Mouse (Mus musculus) kidney, adult 2 months (tissue): ENCODE results near the gene Ccdc42. TPM values are rescaled to one million over a fixed set of nuclear protein-coding genes. Genes with fewer than 3 reads are reported as not detected.

Experiments
- DNase-seq: peaks from one replicate; pipeline ENCODE4 v3.0.0; 2021
- H3K27ac ChIP-seq: fragments of 200-500 bp; 2 replicates; pipeline ENCODE4 v1.5.1; 2012; ENCODE audit warnings: low read depth, low read length, control low read depth, inconsistent platforms; ENCODE audit not compliant: insufficient read depth
- H3K27me3 ChIP-seq: fragments of 200-500 bp; replicated peaks from 2 replicates; pipeline ENCODE4 v1.6.1; 2012; ENCODE audit warnings: mild to moderate bottlenecking, moderate library complexity, low read length, inconsistent platforms; ENCODE audit not compliant: control insufficient read depth, insufficient read depth
- H3K36me3 ChIP-seq: fragments of 200-500 bp; 2 replicates; pipeline ENCODE4 v1.6.1; 2012; ENCODE audit warnings: mild to moderate bottlenecking, moderate library complexity, low read length, inconsistent platforms; ENCODE audit not compliant: control insufficient read depth, insufficient read depth
- H3K4me1 ChIP-seq: fragments of 200-500 bp; 2 replicates; pipeline ENCODE4 v1.6.1; 2011; ENCODE audit warnings: low read length; ENCODE audit not compliant: control insufficient read depth, insufficient read depth
- H3K4me3 ChIP-seq: fragments of 200-500 bp; 2 replicates; pipeline ENCODE4 v1.5.1; 2011; ENCODE audit warnings: mild to moderate bottlenecking, low read depth, low read length, control low read depth; ENCODE audit not compliant: insufficient read depth
- CTCF ChIP-seq: fragments of 200-500 bp; conservative IDR thresholded peaks from 2 replicates; pipeline ENCODE4 v1.5.1; 2011; ENCODE audit warnings: low read depth, mild to moderate bottlenecking, control low read depth, low read length, moderate library complexity, mixed read lengths; ENCODE audit not compliant: insufficient read depth, insufficient read length
- POLR2A ChIP-seq: fragments of 200-500 bp; IDR thresholded peaks from one replicate; pipeline ENCODE4 v1.6.1; 2011; ENCODE audit warnings: low read depth, low read length, control low read depth
- WGBS: fragments of 180-500 bp; shearing (Covaris S2); methylation state at CpG from one replicate; pipeline ENCODE4 v1.1.7; 2018; 5-methylcytosine and 5-hydroxymethylcytosine counted together
- polyA plus RNA-seq: library from polyadenylated mRNA; depleted of rRNA; stranded (reverse); fragments of >200 nt; gene quantifications from 2 replicates; pipeline ENCODE4 v1.2.3, GENCODE M21; 2012; rRNA removed

Gene Ccdc42
- 0.33 TPM in 1 of 2 replicates, not detected in the other for polyA plus RNA-seq

GRCm38 (mm10) chr11:68586721-68587120 lies at the start of gene Ccdc42:
TSS of gene Ccdc42 (plus strand) at chr11:68587021.
- H3K4me1 ChIP-seq = no peaks in the 10 kb centered on the region
- no peak within 1 kb of the TSS for H3K27ac ChIP-seq
- no peaks in the 10 kb centered on the region for H3K36me3 ChIP-seq
- no peaks in the 10 kb centered on the region for H3K27me3 ChIP-seq
- H3K4me3 ChIP-seq = no peak within 1 kb of the TSS
- no peak for DNase-seq
- WGBS = 69% methylated on average over 5 of the region's 5 CpGs
- TF ChIP-seq POLR2A (no peak), CTCF (no peak)

- H3K36me3 ChIP-seq = no peaks in the 10 kb centered on the region
- TF ChIP-seq CTCF (no peak), POLR2A (no peak)
- no peak overlapping the region for H3K4me3 ChIP-seq
- no peak for DNase-seq
- H3K27ac ChIP-seq = no peak overlapping the region
- 76% methylated on average over 5 of the region's 5 CpGs for WGBS
- no peaks in the 10 kb centered on the region for H3K27me3 ChIP-seq
- no peaks in the 10 kb centered on the region for H3K4me1 ChIP-seq
Measured at GRCm38 (mm10) chr11:68539621-68540020, 47.2 kb upstream of the Ccdc42 start.

GRCm38 (mm10) chr11:68544554-68544953 lies 42.3 kb upstream of the Ccdc42 start:
- H3K4me3 ChIP-seq = no peak overlapping the region
- WGBS = 27% methylated on average over 8 of the region's 8 CpGs
- no peaks in the 10 kb centered on the region for H3K4me1 ChIP-seq
- no peaks in the 10 kb centered on the region for H3K36me3 ChIP-seq
- TF ChIP-seq CTCF (peak; percentile 64), POLR2A (no peak)
- no peak overlapping the region for H3K27ac ChIP-seq
- no peaks in the 10 kb centered on the region for H3K27me3 ChIP-seq
- peak; percentile 47 for DNase-seq

GRCm38 (mm10) chr11:68545172-68545571 lies 41.6 kb upstream of the Ccdc42 start:
- peak; percentile 38 for DNase-seq
- Histone ChIP-seq H3K4me1 (no peaks in the 10 kb centered on the region), H3K27ac (peak overlapping the region; percentile 17; the same call in 1 of the 2 replicates), H3K36me3 (no peaks in the 10 kb centered on the region), H3K27me3 (no peaks in the 10 kb centered on the region), H3K4me3 (no peak overlapping the region)
- TF ChIP-seq CTCF (no peak), POLR2A (no peak)
- WGBS = 45% methylated on average over 7 of the region's 7 CpGs

GRCm38 (mm10) chr11:68545682-68546222 lies 41.1 kb upstream of the Ccdc42 start:
- DNase-seq = no peak
- Histone ChIP-seq H3K27ac (peak overlapping the region; percentile 17; the same call in 1 of the 2 replicates), H3K36me3 (no peaks in the 10 kb centered on the region), H3K4me1 (no peaks in the 10 kb centered on the region), H3K27me3 (no peaks in the 10 kb centered on the region), H3K4me3 (no peak overlapping the region)
- TF ChIP-seq POLR2A (no peak), CTCF (no peak)
- WGBS = 83% methylated on average over 8 of the region's 8 CpGs

- Histone ChIP-seq H3K27ac (no peak overlapping the region), H3K36me3 (no peaks in the 10 kb centered on the region), H3K4me3 (no peak overlapping the region), H3K4me1 (no peaks in the 10 kb centered on the region), H3K27me3 (no peaks in the 10 kb centered on the region)
- DNase-seq = no peak
- no peak for TF ChIP-seq CTCF
- TF ChIP-seq POLR2A = no peak
- 59% methylated on average over 2 of the region's 2 CpGs for WGBS
Measured at GRCm38 (mm10) chr11:68547484-68547883, 39.3 kb upstream of the Ccdc42 start.

- no peaks in the 10 kb centered on the region for H3K4me1 ChIP-seq
- 67% methylated on average over 3 of the region's 3 CpGs for WGBS
- TF ChIP-seq POLR2A = no peak
- peak; percentile 48 for TF ChIP-seq CTCF
- H3K4me3 ChIP-seq = no peak overlapping the region
- no peak overlapping the region for H3K27ac ChIP-seq
- H3K27me3 ChIP-seq = no peaks in the 10 kb centered on the region
- H3K36me3 ChIP-seq = no peaks in the 10 kb centered on the region
- DNase-seq = no peak
Measured at GRCm38 (mm10) chr11:68549597-68549996, 37.2 kb upstream of the Ccdc42 start.

- Histone ChIP-seq H3K4me3 (no peak overlapping the region), H3K27ac (no peak overlapping the region), H3K36me3 (no peaks in the 10 kb centered on the region), H3K4me1 (no peaks in the 10 kb centered on the region), H3K27me3 (no peaks in the 10 kb centered on the region)
- no peak for DNase-seq
- TF ChIP-seq CTCF = no peak
- TF ChIP-seq POLR2A = no peak
- WGBS = 47% methylated on average over 4 of the region's 4 CpGs
Measured at GRCm38 (mm10) chr11:68550358-68550757, 36.5 kb upstream of the Ccdc42 start.
